Mouse (Mus musculus): ENCODE results near the gene Flot1.
A peak's percentile ranks its signal among the peaks of the same experiment; 100 is the strongest.

Gene Flot1

DNA sequence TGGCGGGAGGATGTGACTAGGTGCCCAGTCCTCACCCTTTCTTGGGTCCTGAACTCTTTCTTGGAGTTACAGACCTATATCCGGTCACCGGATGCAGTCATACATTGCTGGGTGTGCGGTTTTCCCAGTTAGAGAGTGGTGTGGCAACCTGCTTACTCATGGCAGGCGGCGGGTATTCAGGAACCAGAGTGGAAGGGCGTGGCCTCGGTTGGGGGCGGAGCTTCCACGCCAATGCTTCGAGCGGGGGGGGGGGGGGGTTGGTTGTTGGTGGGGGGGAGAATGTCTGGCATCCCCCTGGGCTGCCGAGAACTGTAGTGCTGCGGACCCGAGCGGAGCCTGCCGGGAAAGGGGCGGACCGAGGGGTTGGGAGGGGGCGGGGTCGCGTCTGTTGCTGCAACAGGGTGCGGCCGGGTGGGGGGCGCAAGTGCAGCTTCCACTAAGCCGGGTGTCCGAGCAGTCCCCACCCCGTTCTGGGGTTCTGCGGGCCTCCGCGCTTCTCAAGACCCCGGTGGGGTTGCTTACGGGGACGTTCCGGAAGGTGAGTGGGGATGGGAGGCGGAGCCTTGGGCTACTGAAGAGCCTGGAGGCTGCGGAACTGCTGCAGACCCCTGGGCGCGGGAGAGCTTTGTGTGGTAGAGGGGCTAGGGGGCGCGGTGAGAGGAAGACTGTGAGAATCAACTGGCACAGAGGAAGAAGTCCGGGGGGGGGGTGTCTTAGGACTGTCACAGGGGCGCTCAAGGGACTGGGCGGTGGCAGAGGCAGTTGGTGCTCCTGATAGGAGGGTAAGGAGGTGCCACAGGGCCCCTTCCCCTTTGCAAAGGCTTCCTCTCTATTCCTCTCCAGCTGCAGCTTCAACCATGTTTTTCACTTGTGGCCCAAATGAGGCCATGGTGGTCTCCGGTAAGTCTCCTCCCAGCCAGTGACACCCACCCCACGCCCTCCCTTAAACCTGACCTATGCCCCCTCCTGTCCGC lies at the start of gene Flot1:
Gene Flot1, plus strand, starts transcription at position 267 of the 974 bp plus-strand sequence.
- DNase-seq = peak; percentile 92

DNA sequence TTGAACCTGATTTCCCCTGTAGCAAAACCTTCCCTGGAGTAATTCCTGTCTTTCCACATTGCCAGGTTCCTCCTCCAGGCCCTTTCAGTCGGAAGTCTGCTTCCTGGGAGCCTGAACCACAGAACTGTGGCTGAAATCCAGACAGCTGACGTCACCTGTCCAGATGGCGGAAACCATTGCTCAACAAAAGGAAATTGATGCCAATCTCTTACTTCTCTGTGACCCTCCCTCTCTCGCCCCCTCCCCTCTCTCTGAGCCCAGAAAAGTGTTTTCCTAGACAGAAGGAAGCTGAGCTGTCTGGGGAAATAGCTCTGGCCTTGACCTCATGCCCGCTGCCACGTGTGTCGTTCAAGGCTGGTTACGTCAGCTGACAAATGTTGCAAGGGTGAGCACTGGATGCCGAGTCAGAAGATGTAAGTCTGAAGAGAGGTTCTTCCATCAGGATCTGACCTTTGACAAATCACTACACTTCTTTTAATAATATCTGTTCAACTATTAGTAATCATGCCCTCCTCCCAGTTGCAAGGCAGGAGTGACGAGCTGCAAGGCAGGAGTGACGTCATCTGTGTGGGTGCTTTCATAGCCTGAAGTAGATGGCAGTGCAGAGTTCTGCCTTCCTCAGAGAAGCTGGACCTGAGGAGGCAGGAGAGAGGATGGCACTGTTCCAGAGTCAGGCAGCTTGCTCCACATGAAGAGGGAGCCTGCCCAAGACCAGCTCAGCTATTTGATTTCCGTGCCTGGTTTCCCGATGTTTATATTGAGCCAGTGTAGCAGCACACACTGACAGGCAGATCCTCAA lies 46.0 kb upstream of the Flot1 start:
- no peak for DNase-seq

DNA sequence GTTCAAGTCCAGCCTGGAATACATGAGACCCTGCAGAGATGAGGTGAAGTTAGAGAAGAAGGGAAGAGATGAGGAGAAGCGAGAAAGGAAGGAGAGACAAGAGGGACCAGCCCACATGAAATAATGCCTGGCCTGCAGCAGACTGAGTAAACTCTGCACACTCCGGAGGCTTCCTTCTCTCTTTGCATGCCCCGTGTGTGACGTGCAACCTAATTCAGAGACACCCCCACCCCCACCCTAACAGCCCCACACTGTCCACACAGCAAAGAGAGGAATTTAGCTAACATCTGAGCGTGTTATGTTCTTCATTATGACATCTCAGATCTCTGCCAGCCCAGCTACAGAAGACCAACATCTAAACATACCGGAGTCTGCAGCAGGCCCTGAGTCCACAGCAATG lies 44.1 kb upstream of the Flot1 start:
- DNase-seq = no peak

DNA sequence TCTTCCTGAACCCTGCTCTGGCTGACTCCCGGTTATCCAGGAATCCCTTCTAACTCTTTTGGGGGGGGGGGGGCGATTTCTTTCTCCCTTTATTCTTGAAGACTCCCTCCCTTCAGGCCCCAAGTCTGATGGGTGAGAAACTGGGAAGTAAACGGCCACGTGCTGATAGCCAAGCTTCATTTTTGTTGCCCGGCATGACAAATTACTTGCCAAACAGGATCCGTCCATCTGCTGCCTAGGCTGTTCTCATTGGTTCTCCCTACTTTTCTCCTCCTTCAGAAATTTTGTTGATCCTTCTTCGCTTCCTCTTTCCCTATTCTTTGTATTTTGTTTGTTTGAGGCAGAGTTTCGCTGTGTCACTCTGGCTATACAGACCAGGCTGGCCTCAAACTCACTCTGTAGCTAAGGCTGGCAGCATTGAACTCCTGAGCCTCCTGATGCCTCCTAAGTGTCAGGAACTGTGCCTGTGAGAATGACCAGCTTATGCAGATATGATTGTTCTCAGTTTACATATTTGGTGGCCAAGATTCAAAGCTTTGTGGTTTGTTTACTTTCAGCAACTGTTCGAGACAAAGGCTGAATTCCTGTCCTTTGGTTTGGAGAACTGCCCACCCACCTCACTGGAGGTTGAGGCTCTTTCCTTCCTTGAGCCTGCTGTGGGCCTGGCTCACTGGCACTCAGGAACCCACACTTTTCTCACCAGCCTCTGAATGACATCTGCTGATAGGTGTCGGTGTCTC lies 43.4 kb upstream of the Flot1 start:
- no peak for DNase-seq

DNA sequence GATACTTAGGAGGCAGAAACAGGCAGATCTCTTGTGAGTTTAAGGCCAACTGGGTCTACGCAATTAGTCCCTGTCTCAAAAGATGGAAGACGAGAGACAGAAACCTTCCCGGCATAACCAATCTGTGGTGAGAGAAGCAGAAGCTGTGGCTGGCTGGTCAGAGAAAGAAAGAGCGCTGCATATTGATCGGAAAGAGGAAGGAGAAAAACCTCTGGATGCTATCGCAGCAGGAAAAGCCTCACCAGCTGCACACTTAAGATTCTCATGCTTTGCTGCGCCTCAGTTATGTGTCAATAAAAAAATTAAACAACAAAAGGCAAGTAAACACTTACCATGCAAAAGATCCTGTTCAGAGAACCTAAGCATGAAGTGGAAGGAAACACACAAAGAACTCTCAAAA lies 42.7 kb upstream of the Flot1 start:
- no peak for DNase-seq

DNA sequence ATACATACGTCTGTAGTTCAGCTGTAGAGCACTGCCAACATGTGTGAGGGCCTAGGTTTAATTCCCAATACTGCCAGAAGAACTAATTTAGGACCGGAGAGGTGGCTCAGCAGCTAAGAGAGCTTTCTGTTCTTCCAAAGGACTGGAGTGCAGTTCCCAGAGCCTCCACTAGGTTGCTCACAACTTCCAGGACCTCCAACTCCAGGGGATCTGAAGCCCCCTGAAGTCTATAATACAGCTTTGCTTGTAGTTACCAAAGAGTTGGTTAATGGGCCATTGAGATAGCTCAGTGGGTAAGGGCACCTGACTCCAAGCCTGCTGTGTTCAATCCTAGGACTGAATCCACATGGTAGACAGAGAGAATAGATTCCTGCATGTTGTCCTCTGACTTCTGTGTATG lies 40.6 kb upstream of the Flot1 start:
- peak; percentile 75 for DNase-seq

DNA sequence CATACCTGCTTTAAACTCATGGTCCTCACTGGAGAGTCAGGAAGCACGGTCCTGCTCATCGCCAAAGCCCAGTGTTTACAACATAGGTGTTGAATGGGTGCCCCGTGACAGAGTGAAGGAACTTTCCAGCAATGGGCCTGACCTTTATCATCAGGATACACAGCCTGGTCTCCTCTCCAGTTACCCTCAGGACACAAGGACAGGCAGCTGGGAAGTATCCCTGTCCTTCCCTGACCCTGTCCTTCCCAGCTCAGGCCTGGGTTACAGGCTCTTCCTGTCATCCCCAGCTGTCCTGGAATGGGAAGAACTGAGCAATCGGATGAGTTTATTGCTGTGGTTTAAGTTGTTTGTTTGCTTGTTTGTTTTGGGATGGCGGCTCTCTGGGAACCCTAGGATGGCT lies 40.1 kb upstream of the Flot1 start:
- DNase-seq = no peak

DNA sequence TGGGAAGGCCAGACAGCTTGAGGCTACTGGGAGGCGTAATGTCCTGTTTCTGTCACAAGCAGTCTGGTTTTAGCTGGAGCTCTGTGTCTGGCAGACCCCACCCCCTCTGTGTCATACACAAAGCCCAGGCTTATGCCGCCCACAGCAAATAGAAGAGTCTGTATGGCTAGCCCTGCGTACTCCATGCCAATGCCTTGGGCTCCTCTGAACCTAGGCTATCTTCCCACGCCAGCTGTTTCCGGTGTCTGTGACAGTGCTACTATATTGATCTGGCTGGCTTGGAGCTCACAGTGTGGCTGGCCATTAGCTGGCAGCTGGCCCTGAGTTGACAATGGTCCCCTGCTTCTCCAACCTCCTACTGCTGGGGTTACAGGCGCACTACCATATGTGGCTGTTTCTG lies 39.1 kb upstream of the Flot1 start:
- no peak for DNase-seq

DNA sequence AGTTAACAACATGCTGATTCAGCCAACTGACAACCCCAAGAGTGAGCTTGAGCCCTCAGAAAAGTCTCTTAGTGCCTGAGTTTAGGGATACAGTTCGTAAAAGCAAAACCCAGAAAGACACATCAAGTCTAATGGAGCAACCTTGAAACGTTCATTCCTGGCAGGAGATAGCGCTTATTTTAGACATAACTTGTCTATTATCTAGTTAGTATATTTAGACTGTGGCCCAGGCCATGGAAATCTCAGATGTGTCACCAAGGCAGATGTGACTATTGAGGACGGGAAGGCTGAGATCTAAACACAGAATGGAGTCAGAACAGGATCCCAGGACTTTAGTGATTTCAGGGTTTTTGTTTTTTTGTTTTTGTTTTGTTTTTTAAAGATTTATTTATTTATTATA lies 37.9 kb upstream of the Flot1 start:
- DNase-seq = no peak

DNA sequence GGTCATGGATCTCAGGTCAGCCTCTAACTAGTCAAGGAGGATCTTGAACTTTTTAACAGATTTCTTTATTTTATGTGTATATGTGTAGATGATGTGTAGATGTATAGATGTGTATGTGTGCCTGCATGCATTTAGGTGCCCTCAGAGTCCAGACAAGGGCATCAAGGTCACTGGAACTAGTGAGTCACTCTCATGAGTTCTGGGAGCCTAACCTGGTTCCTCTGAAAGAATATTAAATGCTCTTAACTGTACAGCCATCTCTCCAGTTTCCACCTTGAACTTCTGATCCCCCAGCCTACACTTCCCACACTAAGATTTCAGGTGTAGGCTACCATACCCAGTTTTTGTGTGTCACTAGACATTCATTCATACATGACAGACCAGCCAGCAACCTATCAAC lies 35.5 kb upstream of the Flot1 start:
- DNase-seq = no peak

DNA sequence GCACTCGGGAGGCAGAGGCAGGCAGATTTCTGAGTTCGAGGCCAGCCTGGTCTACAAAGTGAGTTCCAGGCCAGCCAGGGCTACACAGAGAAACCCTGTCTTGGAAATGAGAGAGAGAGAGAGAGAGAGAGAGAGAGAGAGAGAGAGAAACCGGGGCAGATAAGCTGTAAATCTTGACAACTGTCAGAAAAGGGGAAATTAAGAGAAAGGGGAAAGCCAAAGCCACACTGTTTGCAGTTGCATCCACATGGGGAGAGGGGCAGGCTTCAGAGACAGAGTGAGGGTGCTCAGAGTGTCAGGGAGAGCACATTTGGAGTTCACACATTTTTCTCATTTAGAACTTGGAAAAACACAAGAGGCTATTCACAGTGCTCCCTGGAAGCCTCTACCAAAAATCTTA lies 35.0 kb upstream of the Flot1 start:
- no peak for DNase-seq

DNA sequence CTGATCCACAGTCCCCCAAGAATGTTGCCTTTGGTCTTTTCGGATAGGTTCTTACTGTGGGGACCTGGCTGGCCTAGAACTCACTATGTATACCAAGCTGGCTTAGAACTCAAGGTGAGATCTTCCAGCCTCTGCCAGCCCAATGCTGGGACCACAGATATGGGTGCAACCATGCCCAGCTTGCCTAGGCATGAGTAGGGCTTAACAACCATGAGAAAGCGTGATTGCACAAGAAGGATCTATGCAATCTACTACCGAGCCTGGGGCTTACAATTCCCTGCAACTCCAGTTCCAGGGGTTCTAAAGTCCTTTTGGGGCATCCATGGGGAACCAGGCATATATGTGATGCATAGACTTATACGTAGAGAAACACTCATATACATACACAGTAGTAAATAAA lies 32.1 kb upstream of the Flot1 start:
- no peak for DNase-seq

DNA sequence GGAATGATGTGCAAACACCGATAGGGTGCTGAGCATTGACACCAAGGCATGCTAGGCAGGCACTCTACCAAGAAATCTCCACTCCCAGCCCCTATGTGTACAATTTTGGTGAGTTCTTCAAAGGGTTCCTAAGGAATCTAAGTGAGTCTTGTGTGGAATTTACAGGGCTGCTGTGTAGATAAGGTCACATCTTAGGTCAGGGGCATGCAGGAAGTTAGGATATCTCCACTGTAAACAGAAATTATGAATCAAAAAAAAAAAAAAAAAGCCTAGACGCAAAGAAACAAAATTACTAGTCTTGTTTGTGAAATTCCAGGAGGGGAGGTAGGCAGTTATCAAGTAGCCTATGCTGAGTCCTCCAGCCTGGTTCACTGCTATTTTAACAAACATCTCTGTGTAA lies 30.2 kb upstream of the Flot1 start:
- no peak for DNase-seq

DNA sequence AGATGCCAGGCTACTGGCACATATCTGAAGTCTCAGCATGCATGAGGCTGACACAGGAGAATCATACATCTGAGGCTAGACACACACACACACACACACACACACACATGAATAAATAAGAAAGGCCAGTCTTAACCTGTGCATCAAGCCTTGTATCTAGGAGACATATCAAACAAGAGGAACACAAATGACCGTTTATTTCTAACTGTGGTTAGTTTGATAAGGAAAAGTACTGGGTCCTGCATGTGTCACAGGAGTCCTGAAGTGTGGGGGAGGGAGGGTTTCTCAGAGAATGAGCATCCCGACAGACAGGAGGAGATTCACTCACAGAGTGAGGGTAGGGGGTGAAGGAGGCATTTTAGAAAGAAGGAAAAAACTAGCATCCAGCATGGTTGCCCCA lies 27.9 kb upstream of the Flot1 start:
- DNase-seq = no peak

DNA sequence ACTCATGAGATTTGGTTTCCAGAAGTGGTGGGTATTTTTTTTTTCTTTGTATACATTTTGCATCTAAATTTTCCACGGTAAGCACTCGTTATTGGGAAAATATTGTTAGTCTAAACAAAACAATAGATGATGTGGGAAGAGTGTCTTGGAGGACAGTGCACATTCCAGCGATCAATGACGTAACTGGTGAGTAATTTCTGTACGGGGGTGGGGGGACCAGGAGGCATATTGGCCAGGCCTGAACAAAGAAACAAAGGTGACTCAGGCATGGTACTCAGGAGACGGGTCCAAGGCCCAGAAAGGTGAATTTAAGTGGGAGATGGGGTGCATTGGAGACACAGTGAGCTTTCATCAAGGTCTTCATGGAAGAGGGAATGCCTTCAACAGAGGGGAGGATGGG lies 27.4 kb upstream of the Flot1 start:
- no peak for DNase-seq

DNA sequence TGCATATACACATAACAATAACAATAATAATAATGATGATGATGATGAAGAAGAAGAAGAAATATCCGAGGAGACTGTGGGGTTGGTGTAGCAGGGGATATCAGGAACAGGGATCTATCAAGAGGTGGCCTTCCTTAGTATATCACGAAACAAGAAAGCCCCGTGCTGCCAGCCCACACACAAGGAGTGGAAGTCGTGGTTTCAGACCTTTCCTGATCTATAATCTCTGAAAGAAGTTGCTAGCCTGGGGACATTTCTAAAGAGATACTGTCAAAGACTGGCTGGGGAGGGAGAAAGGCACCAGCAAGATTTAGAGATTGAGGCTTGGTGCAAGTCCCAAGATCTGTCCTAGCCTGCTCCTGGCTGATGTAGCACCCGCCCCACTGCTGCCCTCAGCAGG lies 26.2 kb upstream of the Flot1 start:
- DNase-seq = no peak

DNA sequence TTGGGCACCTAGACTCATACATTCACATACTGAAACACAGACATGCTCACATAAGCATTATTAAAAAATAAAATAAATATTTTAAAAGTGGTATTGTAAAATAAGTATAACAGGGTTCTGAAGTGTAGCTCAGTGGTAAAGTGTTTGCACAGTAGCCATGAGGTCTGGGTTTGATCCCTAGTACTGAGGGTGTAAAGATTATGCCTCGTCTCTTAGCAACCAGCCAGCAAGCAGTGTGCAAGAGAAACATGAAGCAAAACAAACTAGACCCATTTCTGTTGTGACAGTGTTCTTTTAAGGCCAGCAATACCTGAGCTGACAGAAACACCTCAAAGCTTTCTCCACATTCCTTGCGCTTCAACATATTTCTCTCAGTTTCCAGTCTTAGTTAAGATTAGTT lies 22.1 kb upstream of the Flot1 start:
- no peak for DNase-seq

DNA sequence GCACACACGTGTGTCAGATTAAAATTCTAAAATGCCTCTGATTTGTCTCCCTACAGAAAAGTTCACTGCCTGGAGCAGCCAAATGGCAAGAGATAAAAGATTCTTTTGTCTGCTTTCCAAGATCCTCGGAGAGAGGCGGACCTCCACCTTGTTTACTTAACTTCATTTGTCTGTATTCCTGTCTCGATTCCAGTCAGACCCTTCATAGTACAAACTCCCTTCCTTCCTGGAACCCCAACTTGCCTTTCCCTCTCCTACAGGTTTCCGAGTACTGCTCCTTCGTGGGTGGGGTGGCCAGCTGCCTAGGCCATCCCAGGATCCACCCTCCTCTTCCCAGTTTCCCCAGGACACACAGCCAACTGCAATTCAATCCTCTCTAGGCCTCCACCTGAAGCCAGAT lies 20.0 kb upstream of the Flot1 start:
- DNase-seq = no peak

DNA sequence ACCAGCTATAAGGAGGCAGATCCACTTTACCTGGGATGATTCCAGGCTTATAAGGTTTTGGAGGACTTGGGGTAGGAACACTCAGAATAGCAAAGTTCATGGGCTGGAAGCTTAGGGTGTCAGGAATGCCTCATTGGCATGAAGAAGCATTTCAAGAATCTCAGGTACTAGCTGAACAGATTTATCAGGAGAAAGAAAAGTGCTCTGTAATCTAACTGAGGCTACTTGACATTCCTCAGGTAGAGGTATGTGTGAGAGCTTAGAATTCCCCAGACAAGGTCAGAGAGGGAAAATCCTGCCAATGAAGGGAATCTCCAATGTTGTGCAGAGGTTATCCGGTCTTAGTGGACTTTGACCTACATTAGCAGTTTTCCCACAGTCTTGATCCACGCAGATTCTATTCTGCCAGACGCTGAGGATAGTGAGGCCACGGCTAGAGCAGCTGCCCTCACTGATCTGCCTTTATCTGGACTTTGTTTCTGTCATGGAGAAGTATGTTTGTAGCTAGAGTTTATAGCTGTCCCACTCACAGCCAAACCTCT lies 19.1 kb upstream of the Flot1 start:
- no peak for DNase-seq

DNA sequence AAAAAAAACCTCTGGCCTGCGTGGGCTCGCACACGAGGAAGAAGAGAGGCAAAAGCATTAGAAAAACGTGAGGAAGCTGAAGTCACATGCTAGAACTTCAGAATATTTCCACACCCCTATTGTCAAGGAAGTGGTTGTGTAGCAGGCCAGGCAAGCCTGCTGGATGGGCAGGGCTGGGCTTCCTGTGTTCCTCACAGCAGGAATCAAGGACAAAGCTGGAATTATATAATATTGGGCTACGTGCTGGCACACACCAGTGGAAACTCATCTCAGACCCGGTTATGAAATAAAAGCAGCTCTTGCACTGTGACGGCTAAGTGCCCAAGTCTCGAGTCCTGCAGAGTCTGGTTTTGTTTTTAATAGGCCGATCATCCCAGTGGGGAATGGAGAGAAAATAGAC lies 15.0 kb upstream of the Flot1 start:
- no peak for DNase-seq

DNA sequence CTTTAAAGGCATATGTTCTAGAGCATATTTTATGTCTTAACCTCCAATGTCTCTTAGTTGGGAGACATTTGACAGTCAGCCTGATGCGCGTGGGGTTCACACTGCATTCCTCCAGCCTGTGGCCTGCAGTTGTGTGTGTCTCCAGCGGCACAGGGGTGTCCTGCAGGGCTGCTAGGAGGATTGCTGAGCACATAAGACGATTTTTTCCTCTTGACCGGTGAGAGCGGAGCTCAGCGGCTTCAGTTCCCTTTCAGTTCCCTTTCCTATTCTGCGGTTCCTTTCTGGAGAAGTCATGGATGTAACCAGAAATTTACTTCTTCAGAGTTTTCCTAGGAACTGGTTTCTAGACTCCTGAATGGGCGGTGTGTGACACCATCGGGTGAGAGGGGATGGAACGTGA lies 13.6 kb upstream of the Flot1 start:
- no peak for DNase-seq

DNA sequence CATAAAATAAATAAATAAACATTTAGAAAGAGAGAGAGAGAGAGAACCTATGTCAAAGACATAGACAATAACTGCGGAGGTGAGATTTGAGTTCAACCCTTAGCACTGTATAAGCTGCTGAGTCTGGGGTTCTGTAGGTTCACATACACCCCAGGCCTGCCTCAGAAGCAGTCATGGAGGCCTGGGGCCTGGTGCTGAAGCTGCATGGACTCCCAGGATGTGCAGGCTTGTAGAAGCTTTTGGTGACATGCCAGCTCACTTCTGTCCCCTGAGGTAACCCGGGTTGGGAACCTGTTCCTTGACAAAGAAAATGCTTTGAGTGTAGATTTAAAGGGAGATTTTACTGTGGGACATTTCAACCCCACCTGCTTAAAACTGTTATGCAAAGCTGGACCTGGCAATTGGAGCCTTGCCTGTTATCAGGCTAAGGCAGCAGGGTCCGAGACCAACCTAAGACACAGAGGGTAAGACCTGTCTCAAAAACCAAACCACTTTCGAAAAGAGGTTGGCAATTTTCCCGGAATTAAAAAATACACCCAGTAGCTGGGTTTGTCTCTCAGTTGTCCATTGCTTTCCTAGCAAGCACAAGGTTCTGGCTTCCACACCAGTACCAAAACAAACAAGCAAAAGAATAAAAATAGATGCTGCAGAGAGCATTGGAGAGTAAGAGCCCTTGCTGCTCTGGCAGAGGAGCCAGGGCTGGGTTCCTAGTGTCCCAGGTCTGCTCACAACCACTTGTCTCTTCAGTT lies 12.0 kb upstream of the Flot1 start:
- no peak for DNase-seq

Measured in thymus, postnatal 4 days (tissue).